Comparison of ENCODE assay signal across 16 mouse cellular contexts in genomic region chr13:60330475-60331258, GRCm38 (mm10).
DNase-seq lines count a peak whose midpoint lies in the region; ATAC-seq lines count a peak whose summit lies in the region.
"Had no signal": no experiment of that assay in that cellular context is flagged by ENCODE, and none has a peak within 500 bp of the region (broad histone marks: within the 10 kb centered on the region; RNA-seq: fewer than 3 reads in every experiment).

No protein-coding gene starts in this region.

- H3K9me3 ChIP-seq in kidney, embryonic 16.5 days (ENCODE audit: low read length), result peaks cover 7% of the 10 kb centered on the region; the same call in 1 of the 2 replicates
- no peaks in the 10 kb centered on the region for H3K9me3 ChIP-seq in embryonic facial prominence, embryonic 15.5 days (replicated peaks)
- no peaks in the 10 kb centered on the region for H3K9me3 ChIP-seq in midbrain, embryonic 14.5 days (ENCODE audit: control insufficient read depth, low read length)
- H3K9me3 ChIP-seq: hindbrain, embryonic 15.5 days; lung, embryonic 15.5 days had no signal

- peak overlapping the region; percentile 67 for H3K27ac ChIP-seq in kidney, embryonic 16.5 days (ENCODE audit: low read length)
- peak overlapping the region; percentile 88 for H3K27ac ChIP-seq in embryonic facial prominence, embryonic 15.5 days (replicated peaks)
- no peak overlapping the region for H3K27ac ChIP-seq in midbrain, embryonic 14.5 days (replicated peaks; ENCODE audit: low read depth, low read length)
- H3K27ac ChIP-seq: forebrain, embryonic 10.5 days; hindbrain, embryonic 15.5 days; lung, embryonic 15.5 days had no signal

- H3K9ac ChIP-seq in kidney, embryonic 16.5 days (replicated peaks; ENCODE audit: low read length), result no peak overlapping the region
- H3K9ac ChIP-seq in embryonic facial prominence, embryonic 15.5 days, result no peak overlapping the region
- no peak overlapping the region for H3K9ac ChIP-seq in midbrain, embryonic 14.5 days (replicated peaks; ENCODE audit: low read length)
- H3K9ac ChIP-seq: heart, embryonic 12.5 days; hindbrain, embryonic 15.5 days; lung, embryonic 15.5 days had no signal

- no peak overlapping the region for H3K4me3 ChIP-seq in kidney, embryonic 16.5 days (ENCODE audit: low read length)
- H3K4me3 ChIP-seq in embryonic facial prominence, embryonic 15.5 days (replicated peaks), result no peak overlapping the region
- H3K4me3 ChIP-seq in midbrain, embryonic 14.5 days (replicated peaks; ENCODE audit: low read depth, low read length), result no peak overlapping the region
- H3K4me3 ChIP-seq: forebrain, embryonic 10.5 days; heart, embryonic 12.5 days; hindbrain, embryonic 15.5 days; lung, embryonic 15.5 days had no signal

- H3K27me3 ChIP-seq in kidney, embryonic 16.5 days (ENCODE audit: insufficient read depth, low read length), result no peaks in the 10 kb centered on the region
- no peaks in the 10 kb centered on the region for H3K27me3 ChIP-seq in embryonic facial prominence, embryonic 15.5 days
- H3K27me3 ChIP-seq in midbrain, embryonic 14.5 days (ENCODE audit: control insufficient read depth, insufficient read depth, low read length), result no peaks in the 10 kb centered on the region
- H3K27me3 ChIP-seq: heart, embryonic 12.5 days; hindbrain, embryonic 15.5 days; lung, embryonic 15.5 days; Patski had no signal

- WGBS in kidney, embryonic 16.5 days, result 27% methylated on average over 9 of the region's 9 CpGs
- WGBS in embryonic facial prominence, embryonic 15.5 days, result 31% methylated on average over 9 of the region's 9 CpGs
- WGBS in midbrain, embryonic 14.5 days, result 85% methylated on average over 9 of the region's 9 CpGs

- DNase-seq in embryo, embryonic 10.5 days (ENCODE audit: low spot score), result peak; percentile 27
- no peak for DNase-seq in embryo, embryonic 10 days (ENCODE audit: low spot score)
- no peak for DNase-seq in kidney, postnatal 36 days
- DNase-seq in retina, postnatal 1 day, result peak; percentile 69
- DNase-seq in midbrain, embryonic 14.5 days, result no peak
- DNase-seq in adrenal gland, postnatal 14 days, result no peak
- DNase-seq: cerebellum, postnatal 25 days; gastrocnemius, postnatal 10 days; thymus, postnatal 14 days had no signal

- ATAC-seq in kidney, embryonic 16.5 days (ENCODE audit: low FRiP score, low TSS enrichment), result peak; percentile 85
- ATAC-seq in embryonic facial prominence, embryonic 15.5 days (ENCODE audit: insufficient number of reproducible peaks, low FRiP score, low TSS enrichment, low read depth), result peak; percentile 76
- no peak for ATAC-seq in midbrain, embryonic 14.5 days (ENCODE audit: low FRiP score, low TSS enrichment)
- ATAC-seq: Patski had no signal

- H3K36me3 ChIP-seq in kidney, embryonic 16.5 days (ENCODE audit: insufficient read depth, low read length), result no peaks in the 10 kb centered on the region
- no peaks in the 10 kb centered on the region for H3K36me3 ChIP-seq in embryonic facial prominence, embryonic 15.5 days
- no peaks in the 10 kb centered on the region for H3K36me3 ChIP-seq in midbrain, embryonic 14.5 days (ENCODE audit: control insufficient read depth, insufficient read depth, low read length)
- H3K36me3 ChIP-seq: forebrain, embryonic 10.5 days; heart, embryonic 12.5 days; hindbrain, embryonic 15.5 days; lung, embryonic 15.5 days had no signal

- peaks cover 8% of the 10 kb centered on the region; the same call in 1 of the 2 replicates for H3K4me1 ChIP-seq in kidney, embryonic 16.5 days (ENCODE audit: insufficient read depth, low read length)
- peaks cover 17% of the 10 kb centered on the region; the same call in 1 of the 2 replicates for H3K4me1 ChIP-seq in embryonic facial prominence, embryonic 15.5 days
- no peaks in the 10 kb centered on the region for H3K4me1 ChIP-seq in midbrain, embryonic 14.5 days (ENCODE audit: control insufficient read depth, insufficient read depth, low read length)
- H3K4me1 ChIP-seq: forebrain, embryonic 10.5 days; heart, embryonic 12.5 days; hindbrain, embryonic 15.5 days had no signal

- no peak overlapping the region for H3K4me2 ChIP-seq in kidney, embryonic 16.5 days (replicated peaks; ENCODE audit: low read depth, low read length)
- H3K4me2 ChIP-seq in embryonic facial prominence, embryonic 15.5 days (replicated peaks), result no peak overlapping the region
- H3K4me2 ChIP-seq in midbrain, embryonic 14.5 days (ENCODE audit: low read length), result no peak overlapping the region
- H3K4me2 ChIP-seq: heart, embryonic 12.5 days; hindbrain, embryonic 15.5 days; lung, embryonic 15.5 days had no signal

Comparison
In these comparisons a context has a peak if more than half of its experiments do, and no peak if none do; other contexts are left out.
1. DNase-seq: peak in embryo, embryonic 10.5 days (single experiment) and retina, postnatal 1 day (single experiment); none in embryo, embryonic 10 days (single experiment), kidney, postnatal 36 days (0 of 2), midbrain, embryonic 14.5 days (single experiment) and adrenal gland, postnatal 14 days (single experiment).